Mouse (Mus musculus) layer of hippocampus, adult 8-10 months (tissue): ENCODE results near the gene Olfr559. TPM values are rescaled to one million over a fixed set of nuclear protein-coding genes. Genes with fewer than 3 reads are reported as not detected.

ENCODE experiments used
- DNase-seq, 2 experiments: peaks; one replicate each; pipeline ENCODE4 v3.0.0; 2022; ENCODE audit warnings: low spot score in 2 of 2
- total RNA-seq, 4 experiments: library from RNA; stranded (reverse); gene quantifications; 2 replicates each; pipeline ENCODE4 v1.2.4; 2022

Gene Olfr559
- total RNA-seq = not detected

- DNase-seq = no peak
Observed at GRCm38 (mm10) chr7:102727391-102727790, at the start of gene Olfr559. TSS of gene Olfr559 (minus strand) at chr7:102727491.

GRCm38 (mm10) chr7:102770921-102771320, 43.6 kb upstream of the Olfr559 start, which contains the start of gene Olfr561:
TSS of gene Olfr561 (plus strand) at chr7:102771221.
- no peak for DNase-seq

- DNase-seq = no peak
Observed at GRCm38 (mm10) chr7:102759266-102759665, 32.0 kb upstream of the Olfr559 start, which contains the start of the genes Olfr560 and Olfr78. TSS of gene Olfr560 (minus strand) at chr7:102759366. TSS of gene Olfr78 (minus strand) at chr7:102759471.

- no peak for DNase-seq
Observed at GRCm38 (mm10) chr7:102752086-102752485, 24.8 kb upstream of the Olfr559 start.

GRCm38 (mm10) chr7:102737705-102738104, 10.4 kb upstream of the Olfr559 start:
- DNase-seq = no peak

- no peak for DNase-seq
Observed at GRCm38 (mm10) chr7:102733793-102734192, 6.5 kb upstream of the Olfr559 start.

- DNase-seq = no peak
Observed at GRCm38 (mm10) chr7:102718970-102719369, 8.3 kb downstream of the Olfr559 start, which contains the start of gene Olfr33. TSS of gene Olfr33 (minus strand) at chr7:102719070.

- DNase-seq = no peak
Observed at GRCm38 (mm10) chr7:102701915-102702314, 25.4 kb downstream of the Olfr559 start, which contains the start of gene Olfr558. TSS of gene Olfr558 (plus strand) at chr7:102702215.

GRCm38 (mm10) chr7:102698461-102698860, 28.8 kb downstream of the Olfr559 start:
- DNase-seq = no peak

- DNase-seq = no peak
Observed at GRCm38 (mm10) chr7:102695358-102696125, 31.7 kb downstream of the Olfr559 start, which contains the start of gene Olfr557. TSS of gene Olfr557 (plus strand) at chr7:102695910.

- DNase-seq = peak; percentile 85
Observed at GRCm38 (mm10) chr7:102686944-102687501, 40.3 kb downstream of the Olfr559 start, which contains the start of gene Trim68. TSS of gene Trim68 (minus strand) at chr7:102687327.

- no peak for DNase-seq
Observed at GRCm38 (mm10) chr7:102681916-102682315, 45.4 kb downstream of the Olfr559 start.

- no peak for DNase-seq
Observed at GRCm38 (mm10) chr7:102676225-102676624, 51.1 kb downstream of the Olfr559 start.

Other genes with a start within 250 kb of the Olfr559 start
- gene Olfr543, start 245.8 kb downstream of the Olfr559 start, total RNA-seq = not detected
- gene Olfr544, start 239.2 kb downstream of the Olfr559 start, total RNA-seq = not detected
- gene Olfr545, start 227.9 kb downstream of the Olfr559 start, total RNA-seq = not detected
- gene Olfr547, start 192.7 kb downstream of the Olfr559 start, total RNA-seq = not detected
- gene Olfr548-ps1, start 186.6 kb downstream of the Olfr559 start, total RNA-seq = not detected
- gene Olfr549, start 177.6 kb downstream of the Olfr559 start, total RNA-seq = not detected
- 1 to 10 TPM; 3.5 to 5.9 (median 4.8) TPM for gene Trim21, start 162.0 kb downstream of the Olfr559 start, total RNA-seq
- 1 to 10 TPM; 1.3 to 3.4 (median 2.2) TPM for gene Olfr550, start 156.0 kb downstream of the Olfr559 start, total RNA-seq
- not detected for gene Olfr551, start 135.6 kb downstream of the Olfr559 start, total RNA-seq
- gene Olfr552, start 129.7 kb downstream of the Olfr559 start, total RNA-seq = under 1 TPM; 0.14 to 0.33 (median 0.18) TPM
- not detected for gene Olfr553, start 109.3 kb downstream of the Olfr559 start, total RNA-seq
- under 1 TPM in 1 of 4 experiments, not detected in 3; 0.24 TPM for gene Olfr554, start 89.1 kb downstream of the Olfr559 start, total RNA-seq
- gene Olfr555, start 68.7 kb downstream of the Olfr559 start, total RNA-seq = not detected
- under 1 TPM in 1 of 4 experiments, not detected in 3; 0.19 TPM for gene Olfr556, start 62.6 kb downstream of the Olfr559 start, total RNA-seq
- 1 to 10 TPM; 6.8 to 8.6 (median 8.0) TPM for gene Trim68, start 40.2 kb downstream of the Olfr559 start, total RNA-seq
- gene Olfr557, start 31.6 kb downstream of the Olfr559 start, total RNA-seq = under 1 TPM; 0.12 to 0.85 (median 0.17) TPM
- under 1 TPM; 0.31 to 0.49 (median 0.39) TPM for gene Olfr558, start 25.3 kb downstream of the Olfr559 start, total RNA-seq
- not detected for gene Olfr33, start 8.4 kb downstream of the Olfr559 start, total RNA-seq
- gene Olfr560, start 31.9 kb upstream of the Olfr559 start, total RNA-seq = not detected
- under 1 TPM in 3 of 4 experiments, not detected in 1; 0.13 to 0.37 (median 0.16) TPM for gene Olfr78, start 32.0 kb upstream of the Olfr559 start, total RNA-seq
- gene Olfr561, start 43.7 kb upstream of the Olfr559 start, total RNA-seq = not detected
- under 1 TPM in 3 of 4 experiments, not detected in 1; 0.40 to 0.68 (median 0.51) TPM for gene Olfr564, start 76.0 kb upstream of the Olfr559 start, total RNA-seq
- gene Olfr566, start 131.3 kb upstream of the Olfr559 start, total RNA-seq = not detected
- not detected for gene Olfr568, start 149.6 kb upstream of the Olfr559 start, total RNA-seq
- gene Olfr569, start 163.4 kb upstream of the Olfr559 start, total RNA-seq = not detected
- gene Olfr570, start 167.1 kb upstream of the Olfr559 start, total RNA-seq = not detected
- not detected for gene Olfr571, start 190.0 kb upstream of the Olfr559 start, total RNA-seq
- not detected for gene Olfr572, start 196.9 kb upstream of the Olfr559 start, total RNA-seq
- not detected for gene Olfr573-ps1, start 215.1 kb upstream of the Olfr559 start, total RNA-seq
- not detected for gene Olfr574, start 221.0 kb upstream of the Olfr559 start, total RNA-seq
- not detected for gene Olfr575, start 231.3 kb upstream of the Olfr559 start, total RNA-seq
- gene Olfr576, start 235.2 kb upstream of the Olfr559 start, total RNA-seq = not detected
- gene Olfr577, start 248.5 kb upstream of the Olfr559 start, total RNA-seq = not detected